In the genomic region with DNA sequence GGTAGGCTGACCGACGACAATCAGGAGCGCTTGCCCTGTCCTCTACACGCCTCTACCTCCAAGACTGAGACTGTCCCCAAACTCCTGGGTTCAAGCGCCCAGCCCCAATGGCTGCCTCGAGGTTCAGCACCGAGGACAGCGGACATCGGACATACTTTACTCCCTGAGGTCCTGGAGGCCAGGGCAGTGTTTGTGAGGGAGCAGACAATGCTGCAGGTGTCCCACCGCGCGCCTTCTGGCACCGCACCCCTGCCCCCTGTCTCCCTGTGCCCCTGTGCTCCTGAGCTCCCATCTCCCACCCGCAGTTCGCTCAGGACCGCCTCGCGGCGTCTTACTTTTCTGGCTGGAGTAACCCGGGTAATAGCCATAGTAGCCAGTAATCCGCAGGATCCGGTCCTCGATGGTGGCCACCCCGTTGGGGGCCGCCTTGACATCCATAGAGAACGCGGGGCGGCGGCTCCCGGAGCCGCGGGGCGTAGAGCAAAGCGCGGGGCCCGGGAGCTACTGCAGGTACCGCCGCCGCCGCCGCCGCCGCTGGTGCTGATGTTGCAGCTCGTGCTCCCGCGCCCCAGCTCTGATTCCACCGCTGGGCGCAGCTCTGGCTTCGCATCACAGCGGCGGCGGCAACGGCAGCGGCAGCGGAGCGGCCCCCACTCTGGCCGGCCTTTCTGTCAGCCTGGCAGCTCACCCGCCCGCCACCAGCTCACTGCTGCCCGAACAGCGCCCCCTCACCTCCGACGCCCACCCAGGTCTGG, we compare ENCODE assay signal across 8 mouse cellular contexts. TPM values are rescaled to one million over a fixed set of nuclear protein-coding genes. Genes with fewer than 3 reads are reported as not detected.
DNase-seq lines count a peak whose midpoint lies in the region; ATAC-seq lines count a peak whose summit lies in the region.

No protein-coding gene starts in this region.

- H3K9me3 ChIP-seq in embryonic facial prominence, embryonic 12.5 days = no peaks in the 10 kb centered on the region
- H3K9me3 ChIP-seq in heart, embryonic 14.5 days (ENCODE audit: control insufficient read depth, low read length) = no peaks in the 10 kb centered on the region
- no peaks in the 10 kb centered on the region for H3K9me3 ChIP-seq in kidney, embryonic 16.5 days (ENCODE audit: low read length)
- H3K9me3 ChIP-seq in liver, embryonic 12.5 days (replicated peaks) = no peaks in the 10 kb centered on the region
- H3K9me3 ChIP-seq in neural tube, embryonic 13.5 days = no peaks in the 10 kb centered on the region

- H3K4me1 ChIP-seq in embryonic facial prominence, embryonic 12.5 days = peaks cover 4% of the 10 kb centered on the region; the same call in 1 of the 2 replicates
- H3K4me1 ChIP-seq in heart, embryonic 14.5 days (ENCODE audit: control insufficient read depth in 2 of 2, insufficient read depth in 2 of 2, low read length in 2 of 2) = peaks cover 0 to 5% of the 10 kb centered on the region in 2 experiments; a peak in 2 of 4 replicates
- peaks cover 7% of the 10 kb centered on the region; the same call in 1 of the 2 replicates for H3K4me1 ChIP-seq in kidney, embryonic 16.5 days (ENCODE audit: insufficient read depth, low read length)
- peaks cover 4% of the 10 kb centered on the region; the same call in 1 of the 2 replicates for H3K4me1 ChIP-seq in liver, embryonic 12.5 days
- peaks cover 12% of the 10 kb centered on the region; the same call in 1 of the 2 replicates for H3K4me1 ChIP-seq in neural tube, embryonic 13.5 days (replicated peaks)

- peak; percentile 52 to 65 for DNase-seq in left cerebral cortex, adult 18-20 months (ENCODE audit: low spot score in 2 of 2)
- DNase-seq in left cerebral cortex, adult 11 months (ENCODE audit: low spot score) = no peak
- DNase-seq in urinary bladder, postnatal 10 days (ENCODE audit: low spot score) = peak; percentile 20

- H3K27ac ChIP-seq in embryonic facial prominence, embryonic 12.5 days = no peak overlapping the region
- H3K27ac ChIP-seq in heart, embryonic 14.5 days (replicated peaks in 1 of 2; ENCODE audit: control insufficient read depth in 1 of 2, insufficient read depth in 1 of 2, low read depth in 2 of 2, low read length in 2 of 2) = no peak overlapping the region
- H3K27ac ChIP-seq in kidney, embryonic 16.5 days (ENCODE audit: low read length) = no peak overlapping the region
- no peak overlapping the region for H3K27ac ChIP-seq in liver, embryonic 12.5 days
- H3K27ac ChIP-seq in neural tube, embryonic 13.5 days (replicated peaks) = peak overlapping the region; percentile 71

- H3K36me3 ChIP-seq in embryonic facial prominence, embryonic 12.5 days = no peaks in the 10 kb centered on the region
- H3K36me3 ChIP-seq in heart, embryonic 14.5 days (ENCODE audit: control insufficient read depth, insufficient read depth, low read length) = no peaks in the 10 kb centered on the region
- no peaks in the 10 kb centered on the region for H3K36me3 ChIP-seq in kidney, embryonic 16.5 days (ENCODE audit: insufficient read depth, low read length)
- no peaks in the 10 kb centered on the region for H3K36me3 ChIP-seq in liver, embryonic 12.5 days
- H3K36me3 ChIP-seq in neural tube, embryonic 13.5 days = no peaks in the 10 kb centered on the region

- peaks cover 14% of the 10 kb centered on the region for H3K27me3 ChIP-seq in embryonic facial prominence, embryonic 12.5 days
- H3K27me3 ChIP-seq in heart, embryonic 14.5 days (ENCODE audit: control insufficient read depth, insufficient read depth, low read length) = peaks cover 8% of the 10 kb centered on the region; the same call in 1 of the 2 replicates
- H3K27me3 ChIP-seq in kidney, embryonic 16.5 days (ENCODE audit: insufficient read depth, low read length) = peaks cover 6% of the 10 kb centered on the region
- H3K27me3 ChIP-seq in liver, embryonic 12.5 days (replicated peaks) = peaks cover 17% of the 10 kb centered on the region
- peaks cover 2% of the 10 kb centered on the region; the same call in 1 of the 2 replicates for H3K27me3 ChIP-seq in neural tube, embryonic 13.5 days

- WGBS in embryonic facial prominence, embryonic 12.5 days = under 1% methylated on average over 59 of the region's 63 CpGs
- 1% methylated on average over 62 of the region's 63 CpGs for WGBS in heart, embryonic 14.5 days
- WGBS in kidney, embryonic 16.5 days = 1% methylated on average over 62 of the region's 63 CpGs
- 3% methylated on average over 57 of the region's 63 CpGs for WGBS in liver, embryonic 12.5 days (ENCODE audit: insufficient replicate concordance)
- under 1% methylated on average over 47 of the region's 63 CpGs for WGBS in neural tube, embryonic 13.5 days

- H3K9ac ChIP-seq in embryonic facial prominence, embryonic 12.5 days = no peak overlapping the region
- no peak overlapping the region for H3K9ac ChIP-seq in heart, embryonic 14.5 days (ENCODE audit: low read length)
- no peak overlapping the region for H3K9ac ChIP-seq in kidney, embryonic 16.5 days (replicated peaks; ENCODE audit: low read length)
- no peak overlapping the region for H3K9ac ChIP-seq in liver, embryonic 12.5 days
- H3K9ac ChIP-seq in neural tube, embryonic 13.5 days = peak overlapping the region; percentile 79

- H3K4me3 ChIP-seq in embryonic facial prominence, embryonic 12.5 days = peak overlapping the region; percentile 34
- H3K4me3 ChIP-seq in heart, embryonic 14.5 days (ENCODE audit: control insufficient read depth in 1 of 2, insufficient read depth in 1 of 2, low read depth in 1 of 2, low read length in 2 of 2) = peak overlapping the region; percentile 19 to 39; a peak in 3 of 4 replicates
- H3K4me3 ChIP-seq in kidney, embryonic 16.5 days (ENCODE audit: low read length) = peak overlapping the region; percentile 32
- H3K4me3 ChIP-seq in liver, embryonic 12.5 days = no peak overlapping the region
- H3K4me3 ChIP-seq in neural tube, embryonic 13.5 days = peak overlapping the region; percentile 53

- peak; percentile 75 for ATAC-seq in embryonic facial prominence, embryonic 12.5 days (ENCODE audit: insufficient number of reproducible peaks, insufficient read depth, low FRiP score, low TSS enrichment)
- peak; percentile 69 for ATAC-seq in heart, embryonic 14.5 days (ENCODE audit: insufficient number of reproducible peaks, insufficient read depth, low FRiP score, low read depth)
- peak; percentile 100 for ATAC-seq in kidney, embryonic 16.5 days (ENCODE audit: low FRiP score, low TSS enrichment)
- peak; percentile 40; the same call in 1 of the 2 replicates for ATAC-seq in liver, embryonic 12.5 days
- peak; percentile 87 for ATAC-seq in neural tube, embryonic 13.5 days (ENCODE audit: low read depth)

- peak overlapping the region; percentile 67 for H3K4me2 ChIP-seq in embryonic facial prominence, embryonic 12.5 days (replicated peaks)
- peak overlapping the region; percentile 81 for H3K4me2 ChIP-seq in heart, embryonic 14.5 days (ENCODE audit: low read length)
- H3K4me2 ChIP-seq in kidney, embryonic 16.5 days (replicated peaks; ENCODE audit: low read depth, low read length) = peak overlapping the region; percentile 53
- peak overlapping the region; percentile 52 for H3K4me2 ChIP-seq in liver, embryonic 12.5 days
- peak overlapping the region; percentile 76 for H3K4me2 ChIP-seq in neural tube, embryonic 13.5 days

RNA-seq across cellular contexts. Expression of gene Slc35f4, which starts 0.5 kb away (rescaled TPM):
- total RNA-seq in left cerebral cortex, adult 18-20 months (2021) = 10 to 100 TPM; 17.6 to 18.4 TPM
- 0.19 TPM in 1 of 2 replicates, not detected in the other for polyA plus RNA-seq in embryonic facial prominence, embryonic 12.5 days (2016; fragmentation: Nextera tagmentation; extraction: Ambion mirVana)
- 0.18 TPM in 1 of 2 replicates, not detected in the other for polyA plus RNA-seq in heart, embryonic 14.5 days (2014; fragmentation: Nextera tagmentation; extraction: Ambion mirVana)
- polyA plus RNA-seq in kidney, embryonic 16.5 days (2015; fragmentation: Nextera tagmentation; extraction: Ambion mirVana) = not detected in 2 replicates
- 0.10 and 0.16 TPM in 2 replicates for polyA plus RNA-seq in liver, embryonic 12.5 days (2016; fragmentation: Nextera tagmentation; extraction: Ambion mirVana)
- 10.6 and 12.0 TPM in 2 replicates for polyA plus RNA-seq in neural tube, embryonic 13.5 days (2015; fragmentation: Nextera tagmentation; extraction: Ambion mirVana)

Comparison
In these comparisons a context has a peak if more than half of its experiments do, and no peak if none do; other contexts are left out.
1. ATAC-seq: peak in every context shown above with its lines; median percentile 100 in kidney, embryonic 16.5 days; 87 in neural tube, embryonic 13.5 days; 75 in embryonic facial prominence, embryonic 12.5 days; 69 in heart, embryonic 14.5 days; 40 in liver, embryonic 12.5 days.